Mouse (Mus musculus) forebrain, embryonic 10.5 days (tissue): ENCODE results near the gene Nf1. TPM values are rescaled to one million over a fixed set of nuclear protein-coding genes. Genes with fewer than 3 reads are reported as not detected.

Experiments
- DNase-seq: peaks from one replicate; pipeline ENCODE4 v3.0.0-alpha.2; 2017; ENCODE audit warnings: low spot score; ENCODE audit errors: extremely low spot score
- H3K27ac ChIP-seq: fragments of 300-500 bp; sonication (generic); 2 replicates; pipeline ENCODE4 v1.5.1; 2016; ENCODE audit warnings: mild to moderate bottlenecking
- H3K27me3 ChIP-seq: fragments of 300-500 bp; sonication (generic); 2 replicates; pipeline ENCODE4 v1.6.1; 2016; ENCODE audit warnings: mild to moderate bottlenecking; ENCODE audit not compliant: poor library complexity, severe bottlenecking
- H3K36me3 ChIP-seq: fragments of 300-500 bp; sonication (generic); replicated peaks from 2 replicates; pipeline ENCODE4 v1.6.1; 2016; ENCODE audit warnings: mild to moderate bottlenecking, moderate library complexity
- H3K4me1 ChIP-seq: fragments of 300-500 bp; sonication (generic); 2 replicates; pipeline ENCODE4 v1.6.1; 2016
- H3K4me3 ChIP-seq: fragments of 300-500 bp; sonication (generic); 2 replicates; pipeline ENCODE4 v1.5.1; 2016; ENCODE audit warnings: mild to moderate bottlenecking, moderate library complexity
- H3K9me3 ChIP-seq: fragments of 300-500 bp; sonication (generic); 2 replicates; pipeline ENCODE4 v1.6.1; 2016; ENCODE audit warnings: mild to moderate bottlenecking, moderate library complexity
- WGBS: fragments of 180-500 bp; shearing (Covaris S2); methylation state at CpG from one replicate; pipeline ENCODE4 v1.1.7; 2016; 5-methylcytosine and 5-hydroxymethylcytosine counted together
- polyA plus RNA-seq: library from polyadenylated mRNA; unstranded; fragments of >200 nt; fragmentation: Nextera tagmentation; extraction: Ambion mirVana; gene quantifications from 2 replicates; pipeline ENCODE4 v1.2.1, GENCODE M21; 2016

Gene Nf1
- polyA plus RNA-seq, 1 experiment from 2014 or later = 7.4 TPM

DNA sequence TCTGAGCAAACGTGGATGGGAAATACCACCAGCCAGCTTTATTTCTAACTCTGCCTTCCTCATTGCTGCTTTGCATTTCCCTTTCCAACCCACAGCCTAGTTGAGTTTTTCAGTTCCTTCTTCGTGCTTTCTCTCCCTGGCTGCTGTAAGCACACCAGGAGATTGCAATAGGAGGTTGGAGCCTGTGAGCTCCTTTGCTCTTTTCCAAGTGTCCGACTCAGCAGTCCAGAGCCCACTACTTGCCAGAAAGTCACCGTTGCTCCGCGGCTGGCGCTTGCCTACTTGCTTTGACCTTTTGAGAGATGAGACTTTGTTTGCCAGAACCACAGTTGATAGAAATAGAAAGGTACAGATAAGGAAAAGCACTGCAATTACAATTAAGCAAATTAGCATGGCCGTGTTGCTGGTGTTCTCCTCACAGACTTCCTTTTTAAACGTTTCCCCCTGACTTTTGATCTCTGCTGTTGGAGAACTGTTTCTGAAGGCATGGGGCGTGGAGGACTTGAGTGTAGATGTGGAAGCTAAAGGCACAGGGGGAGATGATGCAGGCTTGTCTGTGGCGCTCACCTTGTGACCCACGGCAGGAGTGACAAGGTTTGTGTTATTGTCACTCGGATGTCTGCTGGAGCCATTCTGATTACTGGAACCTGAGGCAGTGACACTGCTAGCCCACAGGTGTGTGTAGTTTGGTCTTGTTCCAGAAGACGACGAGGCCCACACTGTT lies 187.7 kb downstream of the Nf1 start:
- 87% methylated on average over 15 of the region's 15 CpGs for WGBS
- H3K27ac ChIP-seq = no peak overlapping the region
- peaks cover 44% of the 10 kb centered on the region for H3K36me3 ChIP-seq
- no peaks in the 10 kb centered on the region for H3K27me3 ChIP-seq
- H3K9me3 ChIP-seq = no peaks in the 10 kb centered on the region
- H3K4me3 ChIP-seq = no peak overlapping the region
- no peak for DNase-seq
- no peaks in the 10 kb centered on the region for H3K4me1 ChIP-seq

DNA sequence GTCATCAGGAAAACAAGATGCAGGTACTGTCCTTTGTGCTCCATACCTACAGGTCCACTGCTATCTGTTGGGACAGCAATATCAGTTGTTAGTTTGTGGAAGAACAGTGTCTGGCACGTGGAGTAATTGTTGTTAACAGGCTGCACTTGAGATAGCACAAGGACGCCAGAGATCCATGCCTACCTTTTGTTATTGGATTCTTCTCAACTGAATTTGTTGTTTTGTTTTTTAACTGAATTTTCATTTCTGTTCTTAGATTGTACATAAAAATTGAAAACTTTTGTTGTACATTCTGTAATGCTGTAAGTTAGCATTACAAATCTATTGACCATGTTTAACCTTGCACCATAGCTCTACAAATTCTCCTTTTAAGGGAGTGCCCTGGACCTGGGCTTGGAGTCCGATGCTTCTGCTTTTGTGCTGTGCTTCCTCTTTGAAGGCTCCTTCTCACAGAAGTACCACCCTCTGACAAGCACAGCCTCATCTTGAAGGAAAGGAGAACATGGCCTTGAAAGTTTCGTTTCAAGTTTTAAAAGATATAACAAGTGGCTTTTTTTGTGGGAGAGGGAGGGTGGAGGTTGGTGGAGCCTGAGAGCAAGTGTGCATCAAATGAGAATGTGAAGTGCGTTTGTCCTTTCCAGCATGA lies 188.4 kb downstream of the Nf1 start:
- no peaks in the 10 kb centered on the region for H3K9me3 ChIP-seq
- 94% methylated on average over 5 of the region's 5 CpGs for WGBS
- DNase-seq = no peak
- peaks cover 49% of the 10 kb centered on the region for H3K36me3 ChIP-seq
- H3K27me3 ChIP-seq = no peaks in the 10 kb centered on the region
- no peak overlapping the region for H3K27ac ChIP-seq
- no peak overlapping the region for H3K4me3 ChIP-seq
- H3K4me1 ChIP-seq = no peaks in the 10 kb centered on the region

DNA sequence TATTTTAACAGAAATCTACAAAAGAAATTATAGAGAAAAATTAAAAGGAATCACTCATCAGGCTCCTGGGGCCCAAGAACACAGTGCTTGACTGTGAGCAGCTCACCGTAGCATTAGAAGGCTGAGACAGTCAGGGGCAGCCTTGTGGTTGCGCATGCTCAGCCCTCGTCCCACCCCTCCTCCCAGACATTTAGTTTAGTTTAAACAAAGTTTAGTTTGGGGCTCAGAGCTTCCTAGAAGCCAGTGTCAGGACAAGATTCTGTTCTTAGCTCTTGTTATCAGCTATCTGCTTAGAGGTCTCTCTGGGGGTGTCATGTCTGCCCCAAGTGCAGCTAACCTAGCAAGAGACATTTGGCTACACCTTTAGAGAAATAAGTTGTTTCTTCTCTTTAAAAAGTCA lies 189.1 kb downstream of the Nf1 start:
- no peak for DNase-seq
- Histone ChIP-seq H3K36me3 (peaks cover 51% of the 10 kb centered on the region), H3K4me1 (no peaks in the 10 kb centered on the region), H3K9me3 (no peaks in the 10 kb centered on the region), H3K27ac (no peak overlapping the region), H3K27me3 (no peaks in the 10 kb centered on the region), H3K4me3 (no peak overlapping the region)
- WGBS = 95% methylated on average over 3 of the region's 3 CpGs

DNA sequence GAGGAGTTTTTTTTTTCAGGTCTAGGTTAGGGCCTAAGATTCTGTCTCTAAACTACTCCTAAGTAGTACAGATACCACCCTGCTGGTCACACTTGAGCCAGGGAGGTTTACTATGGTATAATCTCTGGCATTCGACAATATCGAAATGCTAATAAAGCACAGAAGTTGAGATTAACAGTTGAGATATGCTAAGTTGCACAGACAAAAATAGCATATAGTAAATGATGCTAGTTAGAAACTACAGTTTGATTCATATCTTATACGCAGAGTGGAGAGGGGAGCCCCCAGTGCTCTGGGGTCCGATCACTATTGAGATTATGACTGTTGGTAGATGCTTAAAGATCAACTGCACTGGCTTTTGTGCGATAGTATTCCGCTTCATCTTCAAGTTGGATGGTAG lies 189.7 kb downstream of the Nf1 start:
- peaks cover 3% of the 10 kb centered on the region; the same call in 1 of the 2 replicates for H3K4me1 ChIP-seq
- no peaks in the 10 kb centered on the region for H3K27me3 ChIP-seq
- no peak overlapping the region for H3K4me3 ChIP-seq
- WGBS = 96% methylated on average over 6 of the region's 6 CpGs
- no peaks in the 10 kb centered on the region for H3K9me3 ChIP-seq
- H3K27ac ChIP-seq = no peak overlapping the region
- DNase-seq = no peak
- peaks cover 47% of the 10 kb centered on the region for H3K36me3 ChIP-seq

DNA sequence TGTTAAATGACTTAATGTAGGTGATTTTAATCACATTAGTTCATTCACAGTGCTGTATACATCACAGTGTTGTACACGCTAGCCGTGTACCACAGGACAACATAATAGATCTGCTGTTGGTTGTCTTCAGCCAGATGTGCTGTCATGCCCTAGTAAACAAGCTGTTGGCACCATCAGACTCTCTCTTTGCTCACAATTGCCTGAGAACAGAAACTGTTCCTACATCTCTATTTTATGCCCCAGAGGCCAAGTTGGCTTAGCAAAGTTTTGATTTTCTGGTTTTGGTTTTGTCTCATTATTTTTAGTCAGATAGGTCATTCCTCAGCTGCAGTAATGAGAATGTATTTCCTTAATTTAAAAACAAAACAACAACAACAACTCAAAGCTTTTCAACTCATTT lies 190.2 kb downstream of the Nf1 start:
- H3K27me3 ChIP-seq = no peaks in the 10 kb centered on the region
- DNase-seq = no peak
- H3K4me3 ChIP-seq = no peak overlapping the region
- 95% methylated on average over 2 of the region's 2 CpGs for WGBS
- peaks cover 46% of the 10 kb centered on the region for H3K36me3 ChIP-seq
- H3K27ac ChIP-seq = no peak overlapping the region
- peaks cover 7% of the 10 kb centered on the region; the same call in 1 of the 2 replicates for H3K4me1 ChIP-seq
- H3K9me3 ChIP-seq = no peaks in the 10 kb centered on the region

DNA sequence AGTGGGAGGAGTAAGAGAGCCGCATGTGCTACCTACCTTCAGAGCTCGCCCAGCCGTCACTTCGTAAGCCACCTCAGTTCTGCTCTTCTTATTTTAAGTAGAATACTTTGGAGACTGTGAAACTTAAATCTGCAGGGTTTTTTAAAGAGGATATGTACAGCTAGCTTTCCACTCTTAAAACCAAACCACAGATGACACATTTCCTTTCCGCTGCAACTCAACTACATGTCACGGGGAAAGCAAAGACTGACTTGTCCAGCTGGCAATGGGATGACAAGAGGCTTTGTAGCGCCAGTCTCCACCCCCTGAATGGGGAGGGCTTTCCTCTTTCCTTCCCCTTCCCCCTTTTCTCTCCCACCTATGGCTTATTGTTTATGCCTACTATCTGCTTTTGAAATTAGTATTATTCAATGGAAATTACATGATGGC lies 190.9 kb downstream of the Nf1 start, which contains the start of the genes Evi2 and Evi2a:
Evi2 (minus strand) TSS at position 257 of the 429 bp plus-strand sequence.
Evi2a (minus strand) TSS at position 277 of the 429 bp plus-strand sequence.
- no peak within 1 kb of the TSS for H3K4me3 ChIP-seq
- no peaks in the 10 kb centered on the region for H3K9me3 ChIP-seq
- no peak for DNase-seq
- no peaks in the 10 kb centered on the region for H3K27me3 ChIP-seq
- H3K27ac ChIP-seq = no peak within 1 kb of the TSS
- H3K36me3 ChIP-seq = peaks cover 46% of the 10 kb centered on the region
- H3K4me1 ChIP-seq = peaks cover 7% of the 10 kb centered on the region; the same call in 1 of the 2 replicates
- 87% methylated on average over 7 of the region's 7 CpGs for WGBS

DNA sequence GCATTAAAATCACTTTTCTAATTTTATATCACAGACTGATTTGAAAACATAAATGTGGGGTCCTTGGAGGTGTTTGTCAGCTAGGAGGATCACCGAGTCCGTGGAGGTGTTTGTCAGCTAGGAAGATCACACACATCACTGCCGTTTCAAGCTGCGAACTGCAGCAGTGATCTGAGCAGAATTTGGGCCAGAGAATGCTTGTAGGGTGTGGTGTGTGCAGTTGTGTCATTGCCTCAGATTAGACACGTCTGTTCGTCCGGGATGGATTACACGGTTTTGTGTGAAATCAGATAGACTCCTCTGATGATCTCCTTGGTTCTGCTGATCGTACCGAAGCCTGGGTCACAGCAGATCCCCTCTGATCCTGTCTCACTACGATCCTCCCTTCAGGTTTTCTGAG lies 191.3 kb downstream of the Nf1 start:
- H3K9me3 ChIP-seq = no peaks in the 10 kb centered on the region
- no peak overlapping the region for H3K27ac ChIP-seq
- H3K4me3 ChIP-seq = no peak overlapping the region
- H3K4me1 ChIP-seq = peaks cover 7% of the 10 kb centered on the region; the same call in 1 of the 2 replicates
- 94% methylated on average over 11 of the region's 11 CpGs for WGBS
- H3K36me3 ChIP-seq = peaks cover 50% of the 10 kb centered on the region
- no peaks in the 10 kb centered on the region for H3K27me3 ChIP-seq
- no peak for DNase-seq

DNA sequence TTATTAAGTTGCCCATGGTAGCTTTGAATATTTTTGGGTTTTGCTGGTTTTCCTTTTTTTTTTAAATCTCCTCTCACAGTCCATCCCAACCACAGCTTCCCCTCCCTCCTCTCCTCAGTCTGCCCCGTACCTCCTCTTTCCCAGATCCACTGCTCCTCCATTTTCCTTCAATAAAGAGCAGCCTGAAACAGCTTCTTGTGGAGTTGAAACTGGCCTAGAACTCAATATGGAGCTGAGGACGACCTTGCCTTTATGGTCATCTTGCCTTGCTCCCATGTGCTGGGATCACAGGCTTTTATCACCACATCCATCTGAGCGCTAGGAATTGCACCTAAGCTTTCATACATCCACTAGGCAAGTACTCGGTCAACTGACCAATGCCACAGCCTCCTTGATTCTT lies 192.0 kb downstream of the Nf1 start:
- Histone ChIP-seq H3K4me3 (no peak overlapping the region), H3K27ac (no peak overlapping the region), H3K4me1 (peaks cover 7% of the 10 kb centered on the region; the same call in 1 of the 2 replicates), H3K36me3 (peaks cover 55% of the 10 kb centered on the region), H3K27me3 (no peaks in the 10 kb centered on the region), H3K9me3 (no peaks in the 10 kb centered on the region)
- 92% methylated on average over 4 of the region's 4 CpGs for WGBS
- DNase-seq = no peak

DNA sequence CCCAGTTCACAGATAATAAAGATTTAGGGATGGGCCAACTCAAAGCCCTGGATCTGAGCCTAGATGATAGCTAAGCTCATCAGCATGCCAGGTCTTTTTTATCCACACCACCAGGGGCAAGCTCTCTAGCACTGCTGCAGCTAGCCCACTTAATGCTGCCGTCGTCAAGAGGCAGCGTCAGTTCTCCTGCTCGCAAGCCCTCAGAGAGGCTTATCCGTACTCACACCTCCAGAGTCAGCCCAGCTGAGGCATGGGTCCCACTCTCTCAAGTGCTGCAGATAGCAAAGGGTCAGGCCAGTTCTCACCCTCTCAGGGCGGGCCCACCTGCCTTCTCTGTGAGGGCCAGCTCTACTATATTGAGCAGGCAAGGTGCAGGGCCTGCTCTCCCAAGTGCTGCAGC lies 193.8 kb downstream of the Nf1 start:
- Histone ChIP-seq H3K4me1 (peaks cover 7% of the 10 kb centered on the region; the same call in 1 of the 2 replicates), H3K27me3 (no peaks in the 10 kb centered on the region), H3K36me3 (peaks cover 62% of the 10 kb centered on the region), H3K9me3 (no peaks in the 10 kb centered on the region), H3K4me3 (no peak overlapping the region), H3K27ac (no peak overlapping the region)
- no peak for DNase-seq
- WGBS = 89% methylated on average over 6 of the region's 6 CpGs

DNA sequence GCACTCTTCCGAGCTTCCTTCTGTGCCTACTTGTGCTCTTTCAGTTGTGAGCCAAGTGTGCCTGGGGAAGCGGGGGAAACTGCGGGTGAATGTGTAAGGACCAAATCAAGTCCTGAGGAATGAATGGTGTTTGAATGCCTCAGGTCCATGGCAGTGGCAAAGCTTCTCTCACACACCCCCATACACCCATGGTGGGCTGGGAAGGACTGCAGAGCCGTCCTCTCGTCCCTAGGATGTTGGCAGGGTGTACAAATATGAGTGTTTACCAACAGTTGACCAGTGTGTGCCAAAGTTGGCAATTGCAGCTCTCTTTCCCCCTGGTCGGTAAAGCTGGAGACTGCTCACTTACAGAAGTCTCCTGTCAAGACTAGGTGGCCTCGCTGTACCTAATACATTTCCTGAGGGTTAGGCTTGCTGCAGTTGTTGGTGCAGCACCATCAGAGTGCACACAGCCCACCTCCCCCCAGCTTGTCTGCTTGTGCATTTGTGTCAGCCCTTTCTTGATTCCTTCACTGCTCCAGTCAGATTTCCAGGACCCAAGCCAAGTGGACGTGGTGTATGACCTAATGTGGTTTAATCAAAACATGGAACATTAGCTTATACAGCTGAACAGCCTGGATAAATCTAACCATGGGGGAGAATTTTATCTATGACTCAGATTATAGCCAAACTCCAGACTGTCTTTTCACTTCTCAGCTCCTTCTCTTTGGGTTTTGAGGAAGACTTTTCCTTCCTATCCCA lies 194.6 kb downstream of the Nf1 start:
- DNase-seq = no peak
- no peaks in the 10 kb centered on the region for H3K9me3 ChIP-seq
- H3K27me3 ChIP-seq = no peaks in the 10 kb centered on the region
- peaks cover 60% of the 10 kb centered on the region for H3K36me3 ChIP-seq
- peaks cover 7% of the 10 kb centered on the region; the same call in 1 of the 2 replicates for H3K4me1 ChIP-seq
- H3K27ac ChIP-seq = no peak overlapping the region
- H3K4me3 ChIP-seq = no peak overlapping the region
- WGBS = 89% methylated on average over 8 of the region's 8 CpGs

DNA sequence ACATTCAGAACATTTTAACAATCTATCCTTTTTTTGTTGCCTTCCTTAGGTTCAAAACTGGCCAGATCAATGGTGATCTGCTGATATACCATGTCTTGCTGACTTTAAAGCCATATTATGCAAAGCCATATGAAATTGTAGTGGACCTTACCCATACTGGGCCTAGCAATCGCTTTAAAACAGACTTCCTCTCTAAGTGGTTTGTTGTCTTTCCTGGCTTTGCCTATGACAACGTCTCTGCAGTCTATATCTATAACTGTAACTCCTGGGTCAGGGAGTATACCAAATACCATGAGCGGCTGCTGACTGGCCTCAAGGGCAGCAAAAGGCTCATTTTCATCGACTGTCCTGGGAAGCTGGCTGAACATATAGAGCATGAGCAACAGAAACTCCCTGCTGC lies 196.1 kb downstream of the Nf1 start:
- DNase-seq = no peak
- no peak overlapping the region for H3K4me3 ChIP-seq
- peaks cover 7% of the 10 kb centered on the region; the same call in 1 of the 2 replicates for H3K4me1 ChIP-seq
- H3K27me3 ChIP-seq = no peaks in the 10 kb centered on the region
- 95% methylated on average over 4 of the region's 4 CpGs for WGBS
- no peaks in the 10 kb centered on the region for H3K9me3 ChIP-seq
- no peak overlapping the region for H3K27ac ChIP-seq
- H3K36me3 ChIP-seq = peaks cover 69% of the 10 kb centered on the region

DNA sequence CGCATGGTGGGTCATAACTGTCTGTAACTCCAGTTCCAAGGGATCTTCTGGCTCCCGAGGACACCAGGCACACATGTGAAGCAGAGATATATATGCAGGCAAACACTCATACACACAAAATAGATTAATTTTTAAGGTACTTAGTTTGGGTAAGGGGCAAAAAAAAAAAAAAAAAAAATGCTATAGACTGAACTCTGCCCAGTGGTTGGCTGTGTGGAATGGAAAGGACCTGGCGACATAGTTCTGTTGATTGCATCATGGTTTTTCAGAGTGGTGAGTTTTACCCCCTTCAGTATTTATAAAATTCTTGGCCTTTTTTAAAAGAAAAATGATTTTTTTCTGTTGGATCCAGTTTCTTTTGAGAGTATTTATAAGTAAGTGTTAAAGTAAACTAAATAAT lies 196.8 kb downstream of the Nf1 start:
- no peaks in the 10 kb centered on the region for H3K27me3 ChIP-seq
- DNase-seq = no peak
- H3K4me3 ChIP-seq = no peak overlapping the region
- peaks cover 70% of the 10 kb centered on the region for H3K36me3 ChIP-seq
- no peaks in the 10 kb centered on the region for H3K9me3 ChIP-seq
- WGBS = 95% methylated on average over 3 of the region's 3 CpGs
- peaks cover 7% of the 10 kb centered on the region; the same call in 1 of the 2 replicates for H3K4me1 ChIP-seq
- H3K27ac ChIP-seq = no peak overlapping the region
